Mouse (Mus musculus) heart, embryonic 14.5 days (tissue): Measurements from ENCODE around the gene Fbxo9. TPM values are rescaled to one million over a fixed set of nuclear protein-coding genes. Genes with fewer than 3 reads are reported as not detected.
A peak's percentile ranks its signal among the peaks of the same experiment; 100 is the strongest.

Experiments
- ATAC-seq: fragments of 200-750 bp; cut with Nextera tagmentation; 2 replicates; pipeline ENCODE4 v1.8.0; 2017; ENCODE audit warnings: low read depth, moderate TSS enrichment; ENCODE audit not compliant: insufficient number of reproducible peaks, insufficient read depth, low FRiP score
- H3K27ac ChIP-seq, 2 experiments: fragments of 200-500 bp in 1 of 2; fragments of 300-500 bp in 1 of 2; sonication (generic) in 1 of 2; replicated peaks in 1 of 2; 2 replicates each; pipeline ENCODE4 v1.5.1; 2012 to 2014; ENCODE audit warnings: low read depth in 2 of 2, low read length in 2 of 2, control low read depth in 1 of 2, mild to moderate bottlenecking in 1 of 2, mixed read lengths in 1 of 2; ENCODE audit not compliant: control insufficient read depth in 1 of 2, insufficient read depth in 1 of 2
- H3K27me3 ChIP-seq: fragments of 300-500 bp; sonication (generic); 2 replicates; pipeline ENCODE4 v1.6.1; 2014; ENCODE audit warnings: mild to moderate bottlenecking, low read length, control low read depth; ENCODE audit not compliant: control insufficient read depth, insufficient read depth
- H3K36me3 ChIP-seq: fragments of 300-500 bp; sonication (generic); 2 replicates; pipeline ENCODE4 v1.6.1; 2014; ENCODE audit warnings: mild to moderate bottlenecking, control low read depth, low read length, mixed read lengths; ENCODE audit not compliant: control insufficient read depth, insufficient read depth
- H3K4me1 ChIP-seq, 2 experiments: fragments of 200-500 bp in 1 of 2; fragments of 300-500 bp in 1 of 2; sonication (generic) in 1 of 2; 2 replicates each; pipeline ENCODE4 v1.6.1; 2012 to 2014; ENCODE audit warnings: low read length in 2 of 2, control low read depth in 1 of 2, mixed read lengths in 1 of 2; ENCODE audit not compliant: control insufficient read depth in 2 of 2, insufficient read depth in 2 of 2
- H3K4me2 ChIP-seq: fragments of 300-500 bp; sonication (generic); 2 replicates; pipeline ENCODE4 v1.6.1; 2014; ENCODE audit warnings: mild to moderate bottlenecking, low read length
- H3K4me3 ChIP-seq, 2 experiments: fragments of 200-500 bp in 1 of 2; fragments of 300-500 bp in 1 of 2; sonication (generic) in 1 of 2; 2 replicates each; pipeline ENCODE4 v1.5.1; 2012 to 2014; ENCODE audit warnings: low read length in 2 of 2, mild to moderate bottlenecking in 2 of 2, control low read depth in 1 of 2, low read depth in 1 of 2, moderate library complexity in 1 of 2; ENCODE audit not compliant: control insufficient read depth in 1 of 2, insufficient read depth in 1 of 2
- H3K9ac ChIP-seq: fragments of 300-500 bp; sonication (generic); 2 replicates; pipeline ENCODE4 v1.6.1; 2014; ENCODE audit warnings: mild to moderate bottlenecking, low read length
- H3K9me3 ChIP-seq: fragments of 300-500 bp; sonication (generic); 2 replicates; pipeline ENCODE4 v1.6.1; 2016; ENCODE audit warnings: low read length, control low read depth; ENCODE audit not compliant: control insufficient read depth
- WGBS: fragments of 180-500 bp; shearing (Covaris S2); extraction: QIAGEN DNeasy Blood & Tissue Kit; methylation state at CpG from one replicate; pipeline ENCODE4 v1.1.7; 2014; 5-methylcytosine and 5-hydroxymethylcytosine counted together
- polyA plus RNA-seq: library from polyadenylated mRNA; unstranded; fragments of >200 nt; fragmentation: Nextera tagmentation; extraction: Ambion mirVana; gene quantifications from 2 replicates; pipeline ENCODE4 v1.2.1, GENCODE M21; 2014

The Fbxo9 gene
- polyA plus RNA-seq, 1 experiment from 2014 or later = 51.3 TPM

DNA sequence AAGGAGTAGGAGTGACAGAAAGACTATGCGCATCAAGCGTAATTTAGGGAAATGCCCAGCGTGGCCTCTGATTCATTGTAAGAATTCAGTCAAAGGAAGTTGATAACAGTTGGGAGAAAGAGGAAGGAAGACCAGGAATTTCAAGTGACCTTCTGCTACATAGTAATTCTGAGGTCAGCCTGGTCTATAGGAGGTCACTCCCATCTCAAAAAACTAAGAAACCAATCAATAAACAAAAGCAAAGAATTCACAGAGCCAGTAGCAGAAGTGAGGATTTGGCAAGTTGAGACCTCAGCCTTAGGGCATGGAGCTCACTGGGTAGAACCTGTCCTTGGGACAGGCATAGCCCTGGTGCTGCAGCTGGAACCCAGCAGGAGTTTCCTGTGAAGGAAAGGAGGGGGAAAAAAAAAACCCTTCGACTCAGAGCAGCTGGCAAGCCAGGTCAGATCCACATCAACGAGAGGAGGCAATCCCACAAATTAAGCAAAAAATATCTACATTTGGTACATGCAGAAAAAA lies 58.4 kb downstream of the Fbxo9 start:
- 31% methylated on average over 5 of the region's 5 CpGs for WGBS
- no peaks in the 10 kb centered on the region for H3K9me3 ChIP-seq
- H3K4me2 ChIP-seq = no peak overlapping the region
- H3K4me1 ChIP-seq = peaks cover 9 to 11% of the 10 kb centered on the region in 2 experiments
- H3K36me3 ChIP-seq = no peaks in the 10 kb centered on the region
- H3K9ac ChIP-seq = no peak overlapping the region
- no peaks in the 10 kb centered on the region for H3K27me3 ChIP-seq
- ATAC-seq = no peak
- H3K27ac ChIP-seq = no peak overlapping the region
- H3K4me3 ChIP-seq = no peak overlapping the region

DNA sequence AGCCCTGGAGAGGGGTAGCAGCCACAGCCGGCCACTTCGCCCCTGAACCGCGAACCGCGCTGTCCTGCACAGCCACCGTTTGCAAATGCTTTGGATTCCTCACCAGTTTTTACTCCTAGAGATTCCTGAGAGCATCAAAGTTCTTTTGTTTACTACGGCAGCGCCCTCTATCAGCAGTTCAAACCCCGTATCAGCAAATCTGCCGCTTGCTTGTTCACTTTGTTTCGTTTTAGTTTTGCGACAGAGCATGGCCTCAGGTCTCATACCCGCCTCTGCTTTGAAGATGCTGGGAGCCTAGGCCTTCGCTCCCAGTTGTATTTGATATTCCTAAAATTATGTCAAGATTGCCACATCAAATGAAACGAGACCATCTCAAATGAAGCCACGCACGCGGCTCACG lies 62.1 kb downstream of the Fbxo9 start:
- Histone ChIP-seq H3K4me3 (peak overlapping the region; percentile 21 to 29; a peak in 3 of 4 replicates), H3K9ac (no peak overlapping the region)

DNA sequence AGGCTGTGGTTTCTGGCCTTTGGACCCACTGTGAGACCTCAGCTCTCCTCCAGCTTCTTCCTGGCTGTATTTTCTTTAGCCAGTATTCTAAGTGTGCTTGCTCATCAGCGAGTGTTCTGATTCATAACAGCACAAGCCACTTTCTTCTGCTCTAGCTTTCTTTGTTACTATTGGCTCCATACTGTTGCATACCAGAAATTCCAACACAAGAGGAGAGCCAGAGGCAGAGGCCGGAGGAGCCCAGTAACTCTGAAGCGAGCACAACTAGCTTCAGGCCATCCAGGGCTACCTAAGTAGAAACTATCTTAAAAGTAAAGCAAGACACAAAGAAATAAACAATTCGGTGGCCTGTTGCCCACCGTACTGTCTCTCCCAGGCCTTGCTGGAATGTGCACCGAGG lies 63.7 kb downstream of the Fbxo9 start:
- H3K9me3 ChIP-seq = no peaks in the 10 kb centered on the region
- H3K4me1 ChIP-seq = peaks cover 16 to 17% of the 10 kb centered on the region in 2 experiments
- peak overlapping the region; percentile 69 for H3K27ac ChIP-seq
- H3K36me3 ChIP-seq = no peaks in the 10 kb centered on the region
- no peak overlapping the region for H3K9ac ChIP-seq
- H3K4me2 ChIP-seq = no peak overlapping the region
- H3K27me3 ChIP-seq = no peaks in the 10 kb centered on the region
- H3K4me3 ChIP-seq = no peak overlapping the region
- WGBS = 26% methylated on average over 6 of the region's 6 CpGs
- no peak for ATAC-seq

More for the DNA sequence above, 62.1 kb downstream of the Fbxo9 start:
- H3K9me3 ChIP-seq = no peaks in the 10 kb centered on the region
- H3K27me3 ChIP-seq = no peaks in the 10 kb centered on the region
- peak overlapping the region; percentile 52 for H3K4me2 ChIP-seq
- ATAC-seq = no peak
- H3K27ac ChIP-seq = no peak overlapping the region
- H3K4me1 ChIP-seq = peaks cover 16 to 17% of the 10 kb centered on the region in 2 experiments
- no peaks in the 10 kb centered on the region for H3K36me3 ChIP-seq
- WGBS = 25% methylated on average over 20 of the region's 20 CpGs

DNA sequence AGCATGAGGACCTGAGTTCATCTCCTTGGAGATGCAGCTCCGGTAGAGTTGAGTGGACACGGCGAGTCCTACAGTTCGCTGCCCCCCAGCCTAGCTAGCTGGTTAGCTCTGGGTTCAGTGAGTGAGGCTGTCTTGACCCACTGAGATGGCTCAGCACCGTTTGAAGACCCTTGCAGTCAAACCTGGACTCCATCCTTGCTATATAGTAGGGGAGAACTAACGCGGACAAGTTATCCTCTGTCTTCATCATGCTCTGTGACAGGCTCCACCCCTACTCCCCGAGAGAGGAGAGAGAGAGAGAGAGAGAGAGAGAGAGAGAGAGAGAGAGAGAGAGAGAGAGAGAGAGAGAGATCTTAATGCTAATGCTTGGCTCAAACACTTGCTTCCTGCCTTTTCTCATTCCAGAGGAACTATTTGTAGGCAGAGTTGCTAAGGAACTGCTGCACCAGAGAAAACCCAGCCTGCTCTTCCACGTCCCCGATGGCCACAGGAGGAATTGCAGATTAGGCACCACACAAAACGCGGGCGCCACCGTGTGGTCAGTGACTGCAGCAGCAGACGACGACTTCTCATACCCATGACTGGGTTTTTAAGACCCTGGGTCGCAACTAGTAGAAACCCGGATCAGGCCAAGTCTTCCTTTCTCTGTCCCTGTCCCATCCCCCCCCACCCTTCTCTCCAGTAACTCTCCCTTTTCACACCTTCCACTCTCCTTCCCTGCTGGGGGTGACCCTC lies 69.9 kb downstream of the Fbxo9 start:
- no peaks in the 10 kb centered on the region for H3K36me3 ChIP-seq
- 0 out of 2 replicates have a peak overlapping the region, but pooled peaks have one; percentile 6 for H3K4me2 ChIP-seq
- H3K27me3 ChIP-seq = no peaks in the 10 kb centered on the region
- H3K4me1 ChIP-seq = peaks cover 3 to 4% of the 10 kb centered on the region in 2 experiments; a peak in 2 of 4 replicates
- no peak overlapping the region for H3K4me3 ChIP-seq
- no peak overlapping the region for H3K27ac ChIP-seq
- 32% methylated on average over 18 of the region's 18 CpGs for WGBS
- H3K9me3 ChIP-seq = no peaks in the 10 kb centered on the region
- 0 out of 2 replicates have a peak, but pooled peaks have one; percentile 25 for ATAC-seq
- H3K9ac ChIP-seq = no peak overlapping the region

DNA sequence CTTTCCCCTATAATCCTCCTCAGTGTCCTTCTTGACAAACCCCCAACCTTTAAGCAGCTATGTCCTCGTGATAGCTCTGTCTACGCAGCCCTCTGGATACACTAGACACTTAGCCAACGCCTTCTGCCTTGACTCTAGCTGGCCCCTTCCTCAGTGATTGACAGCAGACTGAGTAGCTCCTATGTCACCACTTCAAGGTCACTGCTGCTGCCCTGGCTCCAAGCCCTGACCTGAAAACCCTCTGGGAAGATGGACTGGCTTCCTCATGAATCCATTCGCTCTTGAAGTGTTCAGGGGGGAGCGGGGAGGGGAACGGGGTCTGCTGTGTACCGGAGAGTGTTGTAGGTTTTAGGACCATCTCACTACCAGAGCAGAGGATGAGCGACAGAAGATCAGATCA lies 73.0 kb downstream of the Fbxo9 start:
- 71% methylated on average over 8 of the region's 8 CpGs for WGBS
- no peak for ATAC-seq
- Histone ChIP-seq H3K4me1 (peaks cover 3 to 4% of the 10 kb centered on the region in 2 experiments; a peak in 2 of 4 replicates), H3K4me2 (no peak overlapping the region), H3K27me3 (no peaks in the 10 kb centered on the region), H3K9ac (no peak overlapping the region), H3K9me3 (no peaks in the 10 kb centered on the region), H3K4me3 (no peak overlapping the region), H3K36me3 (no peaks in the 10 kb centered on the region), H3K27ac (no peak overlapping the region)

DNA sequence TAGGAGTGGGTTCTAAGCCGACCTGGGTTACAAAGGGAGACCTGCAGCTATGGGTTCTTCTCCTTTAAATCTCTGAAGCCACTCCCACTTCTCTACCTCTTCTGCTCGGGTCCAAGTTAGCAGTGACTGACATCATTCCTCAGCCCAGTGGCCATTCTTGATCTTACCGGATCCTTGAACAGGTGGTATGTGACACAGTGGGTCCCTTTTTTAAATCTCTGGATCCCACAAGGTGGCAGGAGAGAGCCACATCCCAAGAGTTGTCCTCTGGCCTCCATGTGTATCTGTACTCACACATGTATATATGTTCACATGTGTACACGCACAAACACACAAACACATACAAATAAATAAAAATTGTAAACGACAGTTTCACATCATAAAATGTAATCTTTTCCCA lies 73.6 kb downstream of the Fbxo9 start:
- Histone ChIP-seq H3K4me2 (no peak overlapping the region), H3K4me1 (peaks cover 3 to 4% of the 10 kb centered on the region in 2 experiments; a peak in 2 of 4 replicates), H3K27me3 (no peaks in the 10 kb centered on the region), H3K27ac (no peak overlapping the region), H3K4me3 (no peak overlapping the region), H3K36me3 (no peaks in the 10 kb centered on the region), H3K9me3 (no peaks in the 10 kb centered on the region), H3K9ac (no peak overlapping the region)
- 75% methylated on average over 5 of the region's 5 CpGs for WGBS
- ATAC-seq = no peak

DNA sequence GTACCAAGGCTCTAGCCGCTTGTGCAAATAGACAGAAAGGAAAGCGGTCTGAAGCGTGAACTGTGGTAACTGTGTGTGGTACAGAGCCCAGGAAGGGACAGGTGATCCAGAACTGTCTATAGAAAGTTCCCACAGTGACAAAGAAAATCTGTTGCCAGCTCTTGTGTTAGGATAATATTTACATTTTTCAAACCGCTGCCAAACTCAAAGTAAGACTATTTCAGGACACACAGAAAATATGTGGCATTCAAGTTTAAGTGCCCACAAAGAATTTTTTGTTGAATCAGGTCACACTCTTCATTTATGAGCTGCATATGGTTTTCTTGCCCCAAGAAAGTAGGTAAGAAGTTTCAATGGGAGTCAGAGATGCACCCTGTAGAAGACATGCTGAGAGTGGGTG lies 75.9 kb downstream of the Fbxo9 start:
- Histone ChIP-seq H3K4me2 (no peak overlapping the region), H3K9ac (no peak overlapping the region), H3K9me3 (no peaks in the 10 kb centered on the region), H3K27ac (no peak overlapping the region), H3K27me3 (no peaks in the 10 kb centered on the region), H3K4me3 (no peak overlapping the region), H3K36me3 (no peaks in the 10 kb centered on the region), H3K4me1 (no peaks in the 10 kb centered on the region)
- ATAC-seq = no peak
- 88% methylated on average over 4 of the region's 4 CpGs for WGBS
